Mouse (Mus musculus) CD4-positive, CD25-positive, alpha-beta regulatory T cell, adult 4 months (primary cell): ENCODE data around the gene Mtus2. TPM values are rescaled to one million over a fixed set of nuclear protein-coding genes. Genes with fewer than 3 reads are reported as not detected.
"Not testable (repeated sequence)": the region's sequence is repeated elsewhere in the genome, so short reads cannot be mapped to it uniquely, and the experiment has no call there.

ENCODE experiments used
- ATAC-seq: one replicate; pipeline ENCODE4 v1.8.0; 2017
- polyA plus RNA-seq, 2 experiments: library from polyadenylated mRNA; unstranded; fragments of 100-300 nt; shearing (Covaris generic); gene quantifications; one replicate each; pipeline ENCODE4 v1.2.1; 2017

Gene Mtus2
- 1 to 10 TPM; 5.2 TPM for polyA plus RNA-seq

DNA sequence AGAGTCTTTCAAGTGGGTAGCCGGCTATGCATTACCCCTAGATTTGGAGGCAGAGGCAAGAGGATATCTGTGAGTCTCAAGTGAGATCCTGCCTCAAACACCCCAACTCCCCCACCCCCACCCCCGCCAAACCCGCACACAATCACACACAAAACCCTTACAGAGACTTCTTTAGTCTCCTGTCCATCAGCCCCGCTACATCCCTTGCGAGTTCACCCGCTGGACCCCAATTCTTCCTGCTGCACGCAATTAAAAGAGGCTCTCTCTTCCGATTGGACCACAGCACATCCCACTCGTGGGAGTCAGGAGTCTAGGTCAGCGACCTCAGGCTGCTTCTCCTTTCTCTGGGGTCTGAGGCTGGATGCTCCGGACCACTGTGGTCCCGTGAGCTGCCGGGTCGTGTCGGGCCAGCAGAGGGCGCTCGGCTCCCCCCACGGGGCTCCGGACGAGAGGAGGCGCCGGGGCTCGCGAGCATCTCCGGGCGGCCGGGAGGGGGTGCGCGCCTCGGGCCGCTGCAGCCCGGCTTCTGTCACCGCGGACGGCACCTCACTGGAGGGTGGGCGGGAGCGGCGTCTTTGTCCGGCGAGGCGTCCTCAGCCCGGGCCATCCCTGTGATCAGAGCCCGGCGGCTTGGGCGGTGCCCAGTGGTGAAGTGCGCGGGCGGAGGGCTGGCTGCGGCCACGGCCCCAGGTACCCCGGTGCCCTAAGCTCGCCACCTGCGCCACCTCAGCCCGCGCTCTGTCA lies at the start of gene Mtus2:
Gene Mtus2 (plus strand): TSS at position 500 of the 744 bp plus-strand sequence.
- no peak for ATAC-seq

DNA sequence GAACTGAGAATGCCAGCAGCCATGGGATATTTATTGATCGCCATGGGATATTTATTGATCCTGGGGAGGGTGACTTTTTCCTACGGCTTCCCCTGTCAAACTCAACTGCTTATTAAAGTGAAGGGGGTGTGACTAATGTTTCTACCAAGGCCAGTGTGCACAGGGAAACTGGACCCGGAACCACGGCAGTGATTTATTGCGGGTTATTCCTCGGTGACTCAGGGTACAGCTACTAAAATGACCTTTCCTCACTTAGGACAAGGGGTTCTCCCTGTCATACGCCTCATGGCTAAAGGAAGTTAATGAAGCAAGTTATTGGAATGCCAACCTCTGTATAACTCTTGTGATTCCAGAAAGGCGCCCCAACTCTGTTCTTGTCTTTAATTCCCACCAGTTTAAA lies 49.3 kb upstream of the Mtus2 start:
- no peak for ATAC-seq

DNA sequence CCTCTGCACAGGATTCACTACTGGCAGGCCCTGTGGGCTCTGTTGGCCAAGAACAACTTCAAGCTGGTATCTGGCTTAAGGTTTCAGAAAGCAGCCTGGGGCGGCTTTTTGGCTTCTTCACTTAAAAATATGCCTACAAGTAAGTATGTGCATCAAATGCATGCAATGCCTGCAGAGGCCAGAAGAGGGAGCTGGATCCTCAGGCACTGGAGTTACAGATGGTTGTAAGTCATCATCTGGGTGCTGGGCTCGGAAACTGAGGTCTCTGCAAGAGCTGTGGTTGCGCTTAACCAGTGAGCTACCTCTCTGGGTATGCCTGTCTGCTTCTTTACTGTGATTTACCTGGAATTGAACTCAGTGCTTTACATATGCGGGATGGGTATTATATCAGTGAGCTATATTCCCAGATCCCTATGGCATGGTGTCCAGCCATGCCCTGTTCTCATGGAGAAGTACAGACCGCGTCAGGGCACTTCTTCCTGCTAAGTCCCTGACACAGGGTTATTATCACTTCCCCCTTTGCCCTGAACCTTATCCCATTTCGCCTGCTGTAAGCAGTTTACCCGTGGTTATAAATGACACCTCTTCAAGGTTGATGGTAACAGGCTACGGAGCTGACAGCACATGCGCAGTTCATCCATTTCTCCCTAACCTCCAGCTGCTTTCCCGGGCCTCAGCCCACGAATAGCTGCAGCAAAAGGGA lies 46.2 kb upstream of the Mtus2 start:
- ATAC-seq: no peak

DNA sequence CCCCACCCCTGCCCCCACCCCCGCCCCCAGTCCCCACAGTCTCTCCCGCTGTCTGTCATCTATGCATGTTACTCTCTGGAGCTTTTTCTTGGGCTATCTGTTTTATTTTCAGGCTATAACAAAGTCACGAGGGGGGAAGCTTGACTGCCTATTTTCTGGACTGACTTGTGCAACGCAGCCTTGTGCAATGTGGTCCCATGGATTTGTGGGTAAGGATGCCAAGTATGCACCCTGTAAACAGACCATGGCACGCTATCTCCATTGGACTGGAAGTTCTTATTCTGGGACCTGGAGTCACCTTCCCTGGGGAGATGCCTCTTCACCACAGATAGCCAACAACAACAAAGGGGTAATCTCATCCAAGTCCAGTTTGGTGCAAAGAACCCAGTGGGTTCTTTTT lies 45.4 kb upstream of the Mtus2 start:
- no peak for ATAC-seq

DNA sequence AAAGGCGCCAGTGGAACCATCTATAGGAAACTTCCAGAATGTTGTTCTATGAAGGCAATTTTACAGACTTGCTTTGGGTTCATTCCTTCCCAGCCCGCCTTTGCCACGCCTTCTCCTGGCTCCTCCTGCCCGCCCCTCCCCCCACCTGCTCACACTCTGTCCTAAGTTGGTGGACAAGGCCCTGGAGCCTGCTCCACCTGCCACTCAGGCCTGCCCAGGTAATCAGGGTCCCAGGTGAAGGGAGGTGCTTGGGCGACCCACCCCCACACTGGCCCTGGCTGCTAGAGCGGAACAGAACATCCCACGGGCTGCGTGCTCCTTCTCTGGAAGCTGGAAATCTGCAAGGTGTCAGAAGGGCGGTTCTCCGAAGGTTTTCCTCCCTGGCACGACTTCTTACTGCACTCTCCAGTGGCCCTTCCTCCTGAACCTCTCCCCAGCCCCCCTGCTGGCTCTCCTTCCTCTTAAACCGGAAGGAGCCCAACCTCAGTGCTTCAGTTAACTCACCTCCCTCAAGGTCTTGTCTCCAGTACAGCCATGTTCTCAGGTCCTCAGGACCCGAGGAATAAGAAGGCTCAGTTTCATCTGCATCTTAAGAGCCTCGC lies 43.8 kb upstream of the Mtus2 start:
- ATAC-seq: no peak

DNA sequence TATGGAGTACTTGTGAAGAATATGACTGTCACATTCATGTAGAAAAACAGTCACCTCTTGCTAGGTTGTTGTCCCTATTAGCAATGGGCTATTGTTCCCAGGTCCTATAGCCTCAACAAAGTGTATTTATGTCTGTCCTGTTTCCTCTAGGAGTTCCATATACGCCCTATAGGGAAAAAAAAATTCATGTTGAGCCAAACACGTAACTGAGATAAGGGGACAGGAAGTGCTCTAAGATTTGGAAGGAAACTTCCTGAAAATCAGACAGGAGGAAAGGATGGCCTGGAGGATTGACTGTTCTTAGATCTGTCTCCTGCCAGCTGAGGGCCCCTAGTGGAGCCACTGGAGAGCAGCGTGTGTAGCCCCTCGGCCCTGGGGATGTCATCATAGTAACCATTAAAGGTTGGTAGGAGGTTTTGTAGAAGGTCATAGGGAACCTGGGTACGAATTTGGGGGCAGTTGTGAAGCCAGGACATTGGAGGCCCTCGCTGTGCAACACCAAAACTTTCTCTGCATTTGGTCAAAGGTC lies 42.0 kb upstream of the Mtus2 start:
- no peak for ATAC-seq

DNA sequence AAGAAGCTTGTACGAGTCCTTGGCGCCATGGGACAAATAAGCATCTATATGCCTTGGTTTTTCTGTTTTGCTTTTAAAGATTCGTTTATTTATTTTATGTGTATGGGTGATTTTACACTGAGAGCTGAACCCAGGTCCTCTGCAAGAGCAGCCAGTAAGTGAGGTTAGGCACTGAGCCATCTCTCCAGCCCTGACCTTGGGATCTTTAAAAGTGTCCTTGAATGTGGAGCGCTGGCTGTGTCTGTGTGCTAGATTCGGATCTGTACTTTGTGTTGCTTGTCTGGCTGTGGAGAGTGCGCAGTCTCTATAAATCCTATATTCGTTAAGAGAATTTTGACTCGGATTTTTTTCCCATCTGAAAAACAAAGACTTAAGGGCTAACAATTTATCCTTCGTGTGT lies 40.9 kb upstream of the Mtus2 start:
- ATAC-seq: no peak

DNA sequence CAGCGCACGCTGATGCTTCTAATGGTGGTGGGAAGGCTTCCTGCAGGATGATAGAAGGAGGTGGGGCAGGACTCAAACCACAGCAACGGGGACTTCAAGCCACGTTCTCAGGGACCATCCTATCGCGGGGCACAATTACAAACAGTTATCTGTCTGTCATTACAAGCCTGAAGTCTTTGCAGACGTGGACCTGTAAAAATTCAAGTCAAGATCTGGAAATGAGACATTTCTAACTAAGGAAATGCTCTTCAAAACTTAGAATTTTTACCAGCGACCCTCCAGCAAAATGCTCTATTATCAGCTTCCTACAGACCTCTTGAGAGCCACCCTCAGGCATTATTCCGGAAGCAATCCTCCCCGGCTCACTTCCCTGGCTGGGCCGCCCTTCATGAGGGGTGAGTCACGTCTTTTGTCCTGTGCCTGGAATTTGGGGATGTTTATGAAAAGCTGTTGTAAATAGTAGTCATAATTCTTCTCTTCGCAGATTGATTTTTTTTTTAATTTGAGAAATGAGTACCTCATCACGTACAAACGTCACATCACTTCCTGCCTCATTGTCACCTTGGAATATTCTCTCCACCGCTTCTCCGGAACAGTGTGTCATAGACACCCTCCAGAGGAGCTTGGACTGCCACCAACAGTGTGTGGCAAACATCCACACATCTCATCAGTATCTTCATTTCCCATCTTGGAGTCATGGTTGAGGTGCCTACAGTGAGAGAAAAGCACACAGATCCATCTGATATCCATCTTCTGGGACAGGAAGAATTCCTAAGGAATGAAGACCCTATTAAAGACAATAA lies 38.9 kb upstream of the Mtus2 start:
- ATAC-seq: no peak

DNA sequence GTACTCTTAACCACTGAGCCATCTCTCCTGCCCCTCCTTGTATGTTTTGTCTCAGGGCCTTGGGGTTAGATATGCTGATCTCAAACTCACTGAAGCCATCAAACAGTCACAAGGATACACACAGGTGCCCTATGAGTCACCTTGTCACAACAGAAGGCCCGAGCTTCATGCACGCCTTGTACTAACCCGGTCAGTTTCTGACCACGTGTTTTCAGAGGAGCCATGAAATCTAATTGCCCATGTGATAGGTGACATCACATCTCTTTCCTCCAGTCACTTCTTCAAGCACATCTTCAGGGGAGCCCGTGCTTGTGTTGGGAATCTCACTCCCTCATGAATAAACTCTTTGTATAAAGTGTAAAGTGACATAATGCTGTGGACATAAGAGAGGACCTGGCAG lies 32.5 kb upstream of the Mtus2 start:
- no peak for ATAC-seq

DNA sequence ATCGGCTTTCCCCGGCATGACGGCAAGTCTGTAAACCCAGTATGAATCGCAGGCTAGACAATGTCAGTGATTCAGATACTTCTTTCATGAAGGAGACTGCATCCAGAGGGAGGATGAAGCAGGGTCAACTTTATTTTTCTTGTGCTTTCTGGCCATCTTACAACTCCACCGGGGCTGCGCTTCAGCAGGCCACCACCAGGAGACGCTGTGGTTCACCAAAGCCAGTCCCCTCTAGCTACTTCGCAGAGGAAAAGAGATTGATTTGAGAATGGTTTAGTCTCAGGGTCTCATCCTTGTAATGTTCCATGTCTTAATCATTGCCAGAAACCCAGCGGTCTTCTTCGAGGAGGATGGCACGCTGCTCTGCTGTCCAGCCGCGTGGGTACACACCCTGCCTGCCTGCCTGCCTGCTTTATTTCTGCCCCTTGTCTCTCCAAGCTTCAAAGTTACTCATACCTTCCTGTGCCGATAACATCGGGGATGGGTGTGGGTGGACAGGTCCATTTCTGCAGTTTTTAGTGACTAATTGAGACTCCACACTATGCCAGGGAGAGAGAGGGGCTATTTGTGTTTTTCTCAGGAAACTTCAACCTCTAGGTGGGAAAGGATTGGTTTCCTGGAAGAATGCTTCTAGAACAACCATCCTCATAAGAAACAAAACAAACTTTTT lies 31.1 kb upstream of the Mtus2 start:
- ATAC-seq: no peak

DNA sequence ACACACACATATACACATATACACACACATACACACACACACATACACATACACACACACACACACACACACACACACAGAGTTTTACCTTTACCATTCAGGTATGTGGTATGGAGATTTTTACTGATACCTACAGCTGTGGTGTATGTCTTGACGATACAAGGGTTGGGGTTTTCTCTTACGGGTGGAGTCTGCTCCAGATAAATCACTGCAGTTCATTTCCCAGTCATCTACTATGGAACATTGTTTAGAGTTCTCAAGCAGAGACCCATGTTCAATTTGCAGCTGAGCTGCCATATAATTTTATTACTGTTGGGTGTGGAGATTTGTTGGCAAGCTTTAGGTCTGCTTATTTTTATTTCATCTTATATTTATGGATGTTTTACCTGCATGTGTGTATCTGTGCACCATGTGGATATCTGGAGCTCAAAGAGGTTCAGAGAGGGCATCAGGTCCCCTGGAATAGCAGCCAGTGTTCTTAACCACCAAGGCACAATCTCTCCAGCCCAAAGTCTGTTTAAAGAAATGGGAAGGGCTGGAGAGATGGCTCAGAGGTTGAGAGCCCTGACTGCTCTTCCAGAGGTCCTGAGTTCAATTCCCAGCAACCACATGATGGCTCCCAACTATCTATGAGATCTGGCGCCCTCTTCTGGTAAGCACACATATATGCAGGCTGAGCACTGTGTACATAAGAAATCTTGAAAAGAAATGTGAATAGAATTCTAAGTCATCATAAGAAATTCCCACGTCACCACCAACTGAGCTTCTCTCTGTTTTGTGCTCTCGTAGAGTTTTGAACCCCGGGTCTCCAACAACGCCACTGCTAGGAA lies 28.2 kb upstream of the Mtus2 start:
- no peak for ATAC-seq

DNA sequence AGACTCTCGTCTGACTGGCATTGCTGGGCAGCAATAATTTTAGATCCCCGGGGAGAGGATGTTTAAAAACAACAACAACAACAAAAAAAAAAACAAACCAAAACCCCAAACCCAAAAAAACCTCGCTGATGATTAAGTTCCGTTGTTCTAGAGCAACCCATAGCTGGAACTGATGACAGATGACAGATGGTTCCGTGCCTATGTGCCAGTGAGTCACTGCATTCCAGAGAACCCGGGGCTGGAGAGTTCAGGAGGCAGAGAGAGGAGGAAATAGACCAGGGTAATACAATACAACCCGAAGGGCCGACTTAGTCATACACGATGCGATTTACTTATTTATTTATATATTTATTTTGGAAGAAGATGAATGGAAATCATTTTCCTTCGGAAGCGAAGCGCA lies 22.0 kb upstream of the Mtus2 start:
- no peak for ATAC-seq

DNA sequence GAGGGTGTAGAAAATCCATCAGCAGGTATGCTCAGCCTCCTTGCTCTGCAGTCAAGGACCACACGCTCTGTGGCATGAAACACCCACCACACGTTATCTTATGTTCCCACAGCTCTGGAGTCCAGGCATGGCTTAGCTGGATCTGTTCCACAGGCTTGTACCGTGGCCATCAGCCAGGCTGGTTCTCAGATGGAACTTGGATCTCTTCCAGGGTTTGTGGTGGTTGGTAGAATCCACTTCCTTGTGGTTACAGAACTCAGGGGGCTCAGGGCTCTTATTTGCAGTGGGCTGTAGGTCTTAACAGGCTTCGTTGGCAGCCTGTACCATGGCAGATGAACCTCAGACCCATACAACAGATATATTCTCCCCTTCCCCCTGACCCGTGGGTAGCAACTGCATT lies 17.9 kb upstream of the Mtus2 start:
- ATAC-seq: no peak

DNA sequence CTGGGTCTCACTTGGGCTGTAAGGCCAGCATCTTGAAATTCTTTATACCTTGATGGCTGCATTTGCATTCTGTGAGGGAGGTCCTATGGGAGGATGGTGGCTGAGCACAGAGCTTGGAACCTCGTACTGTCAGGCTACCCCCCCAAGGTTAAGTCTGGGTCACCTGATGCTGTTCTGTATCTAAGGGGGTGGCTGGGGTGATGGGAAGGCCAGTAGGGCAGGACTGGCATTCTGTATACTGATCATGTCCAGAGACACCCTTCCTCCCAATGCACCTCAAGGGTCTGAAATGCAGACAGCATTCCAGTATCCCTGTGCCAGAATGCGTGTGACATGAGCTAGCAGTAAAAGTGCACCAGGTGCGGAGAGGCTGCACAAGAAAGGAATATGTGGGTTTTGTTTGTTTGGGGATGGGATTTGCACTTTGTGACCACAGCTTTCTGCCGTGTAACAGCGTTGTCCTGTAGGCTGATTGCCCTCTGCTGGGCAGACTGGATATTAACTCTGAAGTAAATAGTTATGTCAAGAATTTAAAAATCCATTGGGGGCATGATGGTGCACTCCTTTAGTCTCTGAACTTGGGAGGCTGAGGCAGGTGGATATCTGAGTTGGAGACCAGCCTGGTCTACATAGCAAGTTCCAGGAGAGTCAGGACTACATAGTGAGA lies 12.0 kb upstream of the Mtus2 start:
- no peak for ATAC-seq

DNA sequence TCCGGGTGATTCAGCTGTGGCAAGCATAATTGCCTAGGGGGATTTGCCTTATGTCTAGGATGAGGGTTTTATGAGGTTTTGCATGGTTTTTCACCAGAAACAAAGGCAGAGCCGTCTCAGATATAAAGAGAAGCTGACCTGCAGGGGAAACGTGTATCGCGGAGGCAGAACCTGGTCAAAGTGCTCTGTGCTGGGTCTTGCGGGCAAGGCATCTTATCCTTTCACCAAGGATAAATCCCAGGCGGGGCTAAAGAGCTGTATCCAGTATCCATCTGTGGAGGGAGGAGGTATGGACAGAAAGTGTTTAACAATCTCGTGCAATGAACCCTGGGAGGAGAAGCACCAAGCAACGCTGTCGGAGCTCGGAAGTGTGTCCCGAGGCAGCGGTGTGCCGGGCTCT lies 7.2 kb upstream of the Mtus2 start:
- ATAC-seq: no peak

DNA sequence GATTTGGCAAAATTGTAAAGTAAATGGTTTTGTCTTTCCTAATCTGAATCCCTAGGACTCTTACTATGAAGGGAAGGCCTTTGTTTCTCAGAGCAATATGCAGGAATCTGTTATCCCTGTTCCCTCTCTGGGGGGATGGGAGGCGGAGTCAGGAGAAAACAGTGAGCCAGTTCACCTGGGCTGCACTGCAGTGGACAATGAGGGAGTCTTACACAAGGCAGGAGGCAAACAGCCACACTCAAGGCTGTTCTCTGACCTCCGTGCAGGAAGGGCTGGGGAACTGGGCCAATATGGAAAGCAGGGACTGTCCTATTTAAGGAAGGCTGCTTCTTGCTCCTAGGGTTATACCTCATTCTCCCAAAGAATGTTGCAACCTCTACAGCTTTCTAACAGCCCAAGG lies 5.4 kb upstream of the Mtus2 start:
- ATAC-seq: no peak

DNA sequence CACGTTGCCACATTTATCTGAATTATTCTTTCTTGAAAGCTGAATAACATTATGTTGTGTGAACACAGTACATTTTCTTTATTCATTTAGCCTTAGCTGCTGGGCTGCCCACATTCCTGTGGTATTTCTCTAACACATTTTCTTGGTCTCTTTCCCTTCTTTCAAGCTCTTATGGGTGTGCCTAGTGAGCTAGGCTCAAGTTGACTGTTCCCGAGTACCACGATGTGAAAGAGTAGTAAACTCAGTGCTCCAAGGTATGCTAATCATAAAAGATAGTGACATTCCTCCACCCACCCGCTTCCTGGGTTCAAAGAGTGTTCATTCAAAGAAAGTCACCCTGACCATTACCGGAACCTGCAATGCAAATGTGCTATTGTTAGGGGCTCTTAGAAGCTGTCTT lies 3.9 kb upstream of the Mtus2 start:
- ATAC-seq: not testable (repeated sequence)

DNA sequence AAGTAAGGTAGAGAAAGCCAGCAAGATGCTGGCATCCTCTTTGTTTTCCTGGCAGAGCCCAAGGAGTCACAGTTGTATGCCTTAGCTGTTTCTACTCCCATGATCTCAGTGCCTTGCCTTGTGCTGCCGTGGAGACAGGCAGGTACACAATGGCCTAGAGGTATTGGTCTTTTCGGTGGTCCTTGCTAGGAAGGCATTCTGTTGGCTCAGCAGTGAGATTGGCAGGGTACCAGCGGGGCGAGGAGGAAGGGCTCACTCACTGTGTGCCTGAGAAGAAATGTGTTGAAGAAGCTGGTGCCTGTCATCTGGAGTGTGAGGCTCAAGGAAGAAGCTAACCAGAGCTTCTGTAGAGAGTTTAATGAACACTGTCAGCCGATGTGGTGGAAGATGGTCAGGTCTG lies 1.4 kb upstream of the Mtus2 start:
- no peak for ATAC-seq

DNA sequence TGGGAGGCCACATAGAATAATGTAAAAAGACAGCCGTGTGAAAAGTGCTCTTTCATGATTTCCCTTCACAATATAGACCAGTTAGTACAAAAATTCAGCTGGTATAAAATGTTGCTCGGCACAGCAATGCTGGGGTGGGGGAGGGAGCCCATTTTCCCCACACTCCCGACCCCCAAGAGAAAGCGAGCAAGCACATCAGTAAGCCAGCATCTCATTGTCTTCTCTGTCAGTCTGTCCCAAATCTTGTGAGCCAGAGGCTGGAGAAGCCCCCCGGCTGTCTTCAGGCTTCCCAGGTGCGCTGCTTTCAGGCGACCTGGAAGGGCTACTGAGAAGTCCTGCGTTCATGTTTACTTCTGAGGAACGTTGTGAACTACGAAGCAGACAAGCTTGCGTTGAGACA lies 699 bp upstream of the Mtus2 start:
- no peak for ATAC-seq

DNA sequence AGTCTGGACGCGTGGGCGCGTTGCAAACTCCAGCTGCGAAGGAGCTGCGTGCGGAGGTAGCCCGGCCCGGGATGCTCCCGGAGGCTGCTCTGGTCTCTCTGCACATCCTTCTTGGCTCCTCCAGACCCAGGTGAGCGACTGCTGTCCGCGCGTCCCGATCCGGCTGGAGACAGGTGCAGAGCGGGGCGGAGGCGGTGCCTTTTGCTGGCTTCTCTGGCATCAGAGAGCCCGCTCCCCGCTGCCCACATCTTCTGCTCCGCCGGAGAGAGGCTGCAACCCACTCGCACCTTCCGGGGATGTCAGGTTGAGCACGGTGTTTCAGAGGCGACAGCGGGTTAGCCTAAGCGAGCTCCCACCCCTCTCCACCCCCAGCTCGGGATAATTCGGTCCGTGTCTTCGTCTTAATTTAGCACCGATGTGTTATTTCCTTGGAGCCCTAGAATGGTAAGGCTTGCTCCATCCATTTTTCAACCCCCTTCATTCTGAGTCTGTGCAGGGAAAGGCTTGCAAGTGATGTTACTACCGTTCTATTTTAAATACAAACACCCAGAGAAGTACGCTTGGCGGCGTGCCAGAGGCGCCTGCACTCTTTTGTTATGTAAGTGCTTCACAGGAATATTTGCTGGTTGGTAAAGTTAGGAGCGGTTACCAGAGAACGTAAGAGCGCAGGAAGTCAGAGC lies 612 bp downstream of the Mtus2 start:
- ATAC-seq: no peak
